Mouse (Mus musculus) heart, embryonic 11.5 days (tissue): Measurements from ENCODE around the gene Gmfb. TPM values are rescaled to one million over a fixed set of nuclear protein-coding genes. Genes with fewer than 3 reads are reported as not detected.
A peak's percentile ranks its signal among the peaks of the same experiment; 100 is the strongest.

Experiments
- ATAC-seq: fragments of 200-750 bp; cut with Nextera tagmentation; replicated peaks from 2 replicates; pipeline ENCODE4 v1.8.0; 2017; ENCODE audit warnings: moderate library complexity; ENCODE audit not compliant: insufficient number of reproducible peaks, low FRiP score, low TSS enrichment
- H3K27ac ChIP-seq: fragments of 300-500 bp; sonication (generic); 2 replicates; pipeline ENCODE4 v1.5.1; 2014; ENCODE audit warnings: mild to moderate bottlenecking, low read depth, low read length
- H3K27me3 ChIP-seq: fragments of 300-500 bp; sonication (generic); 2 replicates; pipeline ENCODE4 v1.6.1; 2014; ENCODE audit warnings: mild to moderate bottlenecking, low read length, mixed read lengths; ENCODE audit not compliant: control insufficient read depth, insufficient read depth
- H3K36me3 ChIP-seq: fragments of 300-500 bp; sonication (generic); 2 replicates; pipeline ENCODE4 v1.6.1; 2014; ENCODE audit warnings: mild to moderate bottlenecking, low read length, moderate library complexity, mixed read lengths; ENCODE audit not compliant: control insufficient read depth, insufficient read depth
- H3K4me1 ChIP-seq: fragments of 300-500 bp; sonication (generic); 2 replicates; pipeline ENCODE4 v1.6.1; 2014; ENCODE audit warnings: low read length; ENCODE audit not compliant: control insufficient read depth, insufficient read depth
- H3K4me2 ChIP-seq: fragments of 300-500 bp; sonication (generic); 2 replicates; pipeline ENCODE4 v1.6.1; 2014; ENCODE audit warnings: mild to moderate bottlenecking, moderate library complexity
- H3K4me3 ChIP-seq: fragments of 300-500 bp; sonication (generic); 2 replicates; pipeline ENCODE4 v1.5.1; 2014; ENCODE audit warnings: low read depth, low read length
- H3K9ac ChIP-seq: fragments of 300-500 bp; sonication (generic); 2 replicates; pipeline ENCODE4 v1.6.1; 2014; ENCODE audit warnings: mild to moderate bottlenecking, low read depth, low read length, moderate library complexity
- H3K9me3 ChIP-seq: fragments of 300-500 bp; sonication (generic); replicated peaks from 2 replicates; pipeline ENCODE4 v1.6.1; 2016; ENCODE audit warnings: low read length; ENCODE audit not compliant: control insufficient read depth
- WGBS: fragments of 180-500 bp; shearing (Covaris S2); extraction: QIAGEN DNeasy Blood & Tissue Kit; methylation state at CpG from one replicate; pipeline ENCODE4 v1.1.7; 2014; ENCODE audit not compliant: insufficient replicate concordance; 5-methylcytosine and 5-hydroxymethylcytosine counted together
- polyA plus RNA-seq: library from polyadenylated mRNA; unstranded; fragments of >200 nt; fragmentation: Nextera tagmentation; extraction: Ambion mirVana; gene quantifications from 2 replicates; pipeline ENCODE4 v1.2.1, GENCODE M21; 2014

Gene Gmfb
- polyA plus RNA-seq, 1 experiment from 2014 or later = 59.1 TPM

GRCm38 (mm10) chr14:46781086-46781485, 41.0 kb downstream of the Gmfb start:
- Histone ChIP-seq H3K4me3 (no peak overlapping the region), H3K4me2 (no peak overlapping the region), H3K36me3 (peaks cover 33% of the 10 kb centered on the region), H3K9me3 (peaks cover 4% of the 10 kb centered on the region; the same call in 1 of the 2 replicates), H3K9ac (no peak overlapping the region), H3K4me1 (peaks cover 1% of the 10 kb centered on the region; the same call in 1 of the 2 replicates), H3K27ac (no peak overlapping the region), H3K27me3 (no peaks in the 10 kb centered on the region)
- no peak for ATAC-seq
- WGBS = 94% methylated on average over 7 of the region's 7 CpGs

GRCm38 (mm10) chr14:46779217-46779616, 42.8 kb downstream of the Gmfb start:
- ATAC-seq = no peak
- no peaks in the 10 kb centered on the region for H3K27me3 ChIP-seq
- peaks cover 4% of the 10 kb centered on the region; the same call in 1 of the 2 replicates for H3K9me3 ChIP-seq
- 94% methylated on average over 7 of the region's 7 CpGs for WGBS
- H3K4me3 ChIP-seq = no peak overlapping the region
- peaks cover 33% of the 10 kb centered on the region for H3K36me3 ChIP-seq
- no peak overlapping the region for H3K9ac ChIP-seq
- H3K4me1 ChIP-seq = no peaks in the 10 kb centered on the region
- H3K27ac ChIP-seq = no peak overlapping the region
- H3K4me2 ChIP-seq = no peak overlapping the region

GRCm38 (mm10) chr14:46778756-46779155, 43.3 kb downstream of the Gmfb start:
- no peak overlapping the region for H3K9ac ChIP-seq
- H3K9me3 ChIP-seq = peaks cover 4% of the 10 kb centered on the region; the same call in 1 of the 2 replicates
- no peak overlapping the region for H3K4me2 ChIP-seq
- H3K36me3 ChIP-seq = peaks cover 33% of the 10 kb centered on the region
- no peak for ATAC-seq
- H3K27ac ChIP-seq = no peak overlapping the region
- H3K4me1 ChIP-seq = no peaks in the 10 kb centered on the region
- H3K27me3 ChIP-seq = no peaks in the 10 kb centered on the region
- no peak overlapping the region for H3K4me3 ChIP-seq
- 95% methylated on average over 9 of the region's 9 CpGs for WGBS

GRCm38 (mm10) chr14:46770036-46770435, 52.0 kb downstream of the Gmfb start:
- no peak for ATAC-seq
- no peaks in the 10 kb centered on the region for H3K4me1 ChIP-seq
- H3K9me3 ChIP-seq = no peaks in the 10 kb centered on the region
- H3K4me3 ChIP-seq = no peak overlapping the region
- H3K27me3 ChIP-seq = no peaks in the 10 kb centered on the region
- peaks cover 12% of the 10 kb centered on the region; the same call in 1 of the 2 replicates for H3K36me3 ChIP-seq
- WGBS = 88% methylated on average over 6 of the region's 6 CpGs
- H3K4me2 ChIP-seq = no peak overlapping the region
- 0 out of 2 replicates have a peak overlapping the region, but pooled peaks have one; percentile 10 for H3K27ac ChIP-seq
- no peak overlapping the region for H3K9ac ChIP-seq

- H3K4me2 ChIP-seq = no peak overlapping the region
- no peaks in the 10 kb centered on the region for H3K9me3 ChIP-seq
- H3K9ac ChIP-seq = no peak overlapping the region
- H3K36me3 ChIP-seq = peaks cover 10% of the 10 kb centered on the region; the same call in 1 of the 2 replicates
- no peaks in the 10 kb centered on the region for H3K27me3 ChIP-seq
- 83% methylated on average over 12 of the region's 12 CpGs for WGBS
- no peak for ATAC-seq
- no peak overlapping the region for H3K27ac ChIP-seq
- H3K4me3 ChIP-seq = no peak overlapping the region
- H3K4me1 ChIP-seq = no peaks in the 10 kb centered on the region
Observed at GRCm38 (mm10) chr14:46767116-46767515, 54.9 kb downstream of the Gmfb start.

GRCm38 (mm10) chr14:46761186-46761585, 60.9 kb downstream of the Gmfb start:
- Histone ChIP-seq H3K27ac (no peak overlapping the region), H3K9ac (peak overlapping the region; percentile 72), H3K4me2 (peak overlapping the region; percentile 95), H3K27me3 (no peaks in the 10 kb centered on the region), H3K4me3 (peak overlapping the region; percentile 83), H3K9me3 (no peaks in the 10 kb centered on the region), H3K4me1 (peaks cover 4% of the 10 kb centered on the region; the same call in 1 of the 2 replicates), H3K36me3 (no peaks in the 10 kb centered on the region)
- WGBS = 38% methylated on average over 6 of the region's 6 CpGs
- ATAC-seq = no peak

GRCm38 (mm10) chr14:46760355-46761029, 61.5 kb downstream of the Gmfb start, which contains the start of gene Cdkn3:
TSS of gene Cdkn3 (plus strand) at chr14:46760541.
- Histone ChIP-seq H3K9me3 (no peaks in the 10 kb centered on the region), H3K4me1 (peaks cover 4% of the 10 kb centered on the region; the same call in 1 of the 2 replicates), H3K9ac (peak within 1 kb of the TSS; percentile 72), H3K4me2 (peak within 1 kb of the TSS; percentile 95), H3K36me3 (no peaks in the 10 kb centered on the region), H3K27me3 (no peaks in the 10 kb centered on the region), H3K27ac (0 out of 2 replicates have a peak within 1 kb of the TSS, but pooled peaks have one; percentile 50), H3K4me3 (peak within 1 kb of the TSS; percentile 83)
- ATAC-seq = peak; percentile 99
- WGBS = under 1% methylated on average over 54 of the region's 54 CpGs

- H3K4me3 ChIP-seq = peak overlapping the region; percentile 83
- H3K36me3 ChIP-seq = no peaks in the 10 kb centered on the region
- H3K4me2 ChIP-seq = peak overlapping the region; percentile 95
- under 1% methylated on average over 7 of the region's 7 CpGs for WGBS
- H3K4me1 ChIP-seq = peaks cover 4% of the 10 kb centered on the region; the same call in 1 of the 2 replicates
- H3K27ac ChIP-seq = no peak overlapping the region
- no peaks in the 10 kb centered on the region for H3K9me3 ChIP-seq
- no peaks in the 10 kb centered on the region for H3K27me3 ChIP-seq
- no peak overlapping the region for H3K9ac ChIP-seq
- ATAC-seq = no peak
Observed at GRCm38 (mm10) chr14:46759970-46760354, 62.1 kb downstream of the Gmfb start.
